10 mouse cellular contexts compared by ENCODE assay signal in genomic region chr9:49483316-49483715, GRCm38 (mm10). TPM values are rescaled to one million over a fixed set of nuclear protein-coding genes. Genes with fewer than 3 reads are reported as not detected.
DNase-seq lines count a peak whose midpoint lies in the region; ATAC-seq lines count a peak whose summit lies in the region.
"Had no signal": no experiment of that assay in that cellular context is flagged by ENCODE, and none has a peak within 500 bp of the region (broad histone marks: within the 10 kb centered on the region; RNA-seq: fewer than 3 reads in every experiment).

No protein-coding gene starts in this region.

- H3K36me3 ChIP-seq in limb, embryonic 12.5 days: no peaks in the 10 kb centered on the region
- H3K36me3 ChIP-seq: stomach, embryonic 15.5 days had no signal

- no peak overlapping the region for H3K9ac ChIP-seq in limb, embryonic 12.5 days (replicated peaks)
- H3K9ac ChIP-seq: liver, embryonic 14.5 days; stomach, embryonic 15.5 days had no signal

- peaks cover 15% of the 10 kb centered on the region for H3K4me1 ChIP-seq in limb, embryonic 12.5 days (replicated peaks)
- H3K4me1 ChIP-seq: stomach, embryonic 15.5 days had no signal

- ATAC-seq in limb, embryonic 12.5 days (ENCODE audit: insufficient number of reproducible peaks, insufficient read depth, low FRiP score, low TSS enrichment, low read depth): no peak

- 0 out of 2 replicates have a peak, but pooled peaks cover 3% of the 10 kb centered on the region for H3K27me3 ChIP-seq in limb, embryonic 12.5 days
- H3K27me3 ChIP-seq: stomach, embryonic 15.5 days had no signal

- no peak overlapping the region for H3K27ac ChIP-seq in limb, embryonic 12.5 days
- H3K27ac ChIP-seq: liver, embryonic 14.5 days; stomach, embryonic 15.5 days had no signal

- WGBS in limb, embryonic 12.5 days: 35% methylated on average over 10 of the region's 10 CpGs

- peak; percentile 16 for DNase-seq in heart, postnatal 4 days
- DNase-seq in heart, adult 9 months (ENCODE audit: low spot score in 2 of 2): no peak
- peak; percentile 25 for DNase-seq in 3T3-L1 (ENCODE audit: low read depth, low spot score)
- DNase-seq in adipocyte (ENCODE audit: low spot score): peak; percentile 29
- no peak for DNase-seq in gastrocnemius, postnatal 25 days
- no peak for DNase-seq in T-cell, adult 2 months (ENCODE audit: low spot score)
- DNase-seq in layer of hippocampus, postnatal 36 days: no peak

- peak overlapping the region; percentile 9; the same call in 1 of the 2 replicates for H3K4me3 ChIP-seq in limb, embryonic 12.5 days (replicated peaks)
- H3K4me3 ChIP-seq: stomach, embryonic 15.5 days had no signal

- peak overlapping the region; percentile 32 for H3K4me2 ChIP-seq in limb, embryonic 12.5 days
- H3K4me2 ChIP-seq: stomach, embryonic 15.5 days had no signal

- H3K9me3 ChIP-seq in limb, embryonic 12.5 days: no peaks in the 10 kb centered on the region
- H3K9me3 ChIP-seq: stomach, embryonic 15.5 days had no signal

RNA-seq across cellular contexts. Expression of gene Ttc12, which starts 2.7 kb away (rescaled TPM):
- 1 to 10 TPM; 7.0 to 7.9 TPM for total RNA-seq in heart, postnatal 4 days (2021)
- polyA plus RNA-seq in limb, embryonic 12.5 days (2016; fragmentation: Nextera tagmentation; extraction: Ambion mirVana): 1.3 and 1.8 TPM in 2 replicates
- under 1 TPM; 0.82 to 0.88 TPM for total RNA-seq in gastrocnemius, postnatal 25 days (2021)
- total RNA-seq in layer of hippocampus, postnatal 36 days (2021): 1 to 10 TPM; 1.3 to 1.4 TPM

RNA-seq across cellular contexts. Expression of gene Ankk1, which starts 56.5 kb away (rescaled TPM):
- not detected for total RNA-seq in heart, postnatal 4 days (2021)
- not detected in 2 replicates for polyA plus RNA-seq in limb, embryonic 12.5 days (2016; fragmentation: Nextera tagmentation; extraction: Ambion mirVana)
- total RNA-seq in gastrocnemius, postnatal 25 days (2021): not detected
- not detected for total RNA-seq in layer of hippocampus, postnatal 36 days (2021)
- polyA plus RNA-seq: liver, embryonic 14.5 days had no signal

Comparison
In these comparisons a context has a peak if more than half of its experiments do, and no peak if none do; other contexts are left out.
1. DNase-seq: peak in heart, postnatal 4 days (single experiment), 3T3-L1 (single experiment) and adipocyte (single experiment); none in heart, adult 9 months (0 of 2), gastrocnemius, postnatal 25 days (single experiment), T-cell, adult 2 months (single experiment) and layer of hippocampus, postnatal 36 days (0 of 2).